Mouse (Mus musculus): ENCODE results near the gene Spsb1. TPM values are rescaled to one million over a fixed set of nuclear protein-coding genes. Genes with fewer than 3 reads are reported as not detected.

The Spsb1 gene
- total RNA-seq, 4 experiments from 2014 or later = 3.6 to 10.5 (median 4.7) TPM

DNA sequence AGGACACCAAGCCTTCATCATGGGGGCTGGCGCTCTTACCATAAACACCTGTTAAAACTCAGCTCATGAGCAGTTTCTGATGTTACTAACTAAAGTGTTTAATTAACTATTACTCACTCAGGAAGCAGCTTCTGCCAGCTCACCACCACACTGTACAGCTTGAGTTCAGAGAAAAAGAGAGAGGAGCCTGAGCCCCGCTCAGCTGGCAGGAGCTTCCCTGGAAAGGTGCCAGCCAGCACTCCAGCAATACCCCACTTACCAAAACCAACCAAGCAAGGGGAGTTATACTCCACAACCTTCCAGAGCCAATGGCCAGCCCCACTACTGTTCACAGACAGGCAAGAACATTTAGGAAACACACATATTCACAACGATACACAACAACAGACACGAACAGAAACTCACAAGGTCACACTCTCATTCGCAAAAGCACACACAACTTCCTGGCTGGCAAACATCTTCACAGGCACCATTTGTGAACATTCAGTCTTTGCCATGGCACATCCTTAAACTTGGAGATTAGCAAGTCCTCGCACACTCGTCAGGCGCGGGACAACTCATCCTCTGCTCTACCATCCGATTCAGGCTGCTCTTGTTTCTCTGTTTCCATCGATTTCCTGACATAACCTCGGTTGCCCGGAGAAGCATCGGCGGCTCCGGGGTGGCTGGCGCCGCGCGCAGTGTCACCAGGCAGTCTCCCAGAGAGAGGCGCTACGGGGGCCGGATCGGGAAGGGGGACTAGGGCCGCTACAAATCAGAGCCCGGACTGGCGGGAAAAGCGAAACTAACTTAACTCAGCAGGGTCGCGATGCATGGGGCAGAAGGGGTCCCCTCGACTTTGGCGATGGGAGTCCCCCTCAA lies 992 bp downstream of the Spsb1 start:
- DNase-seq (ENCODE audit: low spot score in 2 of 2) = peak in 1 of 2 experiments; percentile 41

DNA sequence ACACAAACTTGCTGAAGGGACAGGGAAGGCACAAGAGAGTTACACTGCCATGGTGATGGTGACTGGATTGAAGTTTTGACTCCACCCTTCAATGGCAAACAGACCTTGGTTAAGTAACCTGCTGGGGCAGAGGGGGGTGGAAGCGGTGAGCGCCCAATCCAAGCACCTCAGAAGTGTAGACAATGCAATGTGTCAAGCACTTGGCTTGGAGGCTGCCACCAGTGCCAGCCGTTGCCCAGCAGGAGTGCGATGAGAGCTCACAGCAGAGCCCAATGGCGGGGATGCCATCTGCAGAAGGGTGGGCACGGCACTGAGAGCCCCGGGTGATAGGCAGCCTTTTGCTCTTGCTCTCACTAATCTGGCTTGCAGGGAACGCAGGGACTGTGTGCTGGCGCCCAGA lies 2.6 kb downstream of the Spsb1 start:
- DNase-seq (ENCODE audit: low spot score in 2 of 2) = no peak

DNA sequence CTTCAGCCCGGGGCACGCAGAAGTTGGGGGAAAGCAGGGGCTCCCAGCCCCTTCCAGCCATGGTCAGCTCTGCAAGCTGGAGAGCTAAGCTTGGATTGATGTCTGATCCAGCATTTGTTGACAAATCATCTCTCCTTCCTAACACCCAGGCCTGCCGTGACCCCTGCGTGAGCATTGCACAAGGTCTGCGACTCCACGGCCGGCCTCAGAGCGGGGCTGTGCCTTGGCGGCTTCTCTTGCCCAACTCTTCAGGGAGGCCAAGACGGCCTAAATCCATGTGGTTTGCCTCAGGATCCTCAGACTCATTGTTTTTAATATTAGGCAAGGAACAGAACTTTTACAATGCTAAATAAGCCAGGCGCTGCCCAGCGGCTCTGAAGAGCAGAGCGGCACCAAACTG lies 3.6 kb downstream of the Spsb1 start:
- DNase-seq (ENCODE audit: low spot score in 2 of 2) = peak in 1 of 2 experiments; percentile 37

DNA sequence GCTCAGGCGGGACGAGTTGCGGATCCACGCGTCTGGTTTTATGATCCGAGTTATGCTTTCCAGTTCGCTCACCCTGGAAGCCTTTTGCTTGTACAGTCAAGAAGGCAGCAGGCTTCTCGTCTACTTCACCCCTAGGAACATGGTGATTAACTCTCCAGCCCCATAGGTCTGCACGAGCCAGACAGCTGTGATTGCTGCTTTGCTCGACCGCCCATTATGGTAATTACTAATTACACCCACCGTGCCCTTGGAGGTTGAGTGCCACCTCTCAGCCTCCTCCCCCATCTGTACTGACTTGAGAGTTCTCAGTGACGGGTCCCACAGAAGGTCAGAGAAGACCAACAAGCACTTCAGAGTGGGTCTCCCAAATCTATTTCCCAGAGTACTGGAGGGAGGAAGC lies 5.2 kb downstream of the Spsb1 start:
- DNase-seq (ENCODE audit: low spot score in 2 of 2) = no peak

DNA sequence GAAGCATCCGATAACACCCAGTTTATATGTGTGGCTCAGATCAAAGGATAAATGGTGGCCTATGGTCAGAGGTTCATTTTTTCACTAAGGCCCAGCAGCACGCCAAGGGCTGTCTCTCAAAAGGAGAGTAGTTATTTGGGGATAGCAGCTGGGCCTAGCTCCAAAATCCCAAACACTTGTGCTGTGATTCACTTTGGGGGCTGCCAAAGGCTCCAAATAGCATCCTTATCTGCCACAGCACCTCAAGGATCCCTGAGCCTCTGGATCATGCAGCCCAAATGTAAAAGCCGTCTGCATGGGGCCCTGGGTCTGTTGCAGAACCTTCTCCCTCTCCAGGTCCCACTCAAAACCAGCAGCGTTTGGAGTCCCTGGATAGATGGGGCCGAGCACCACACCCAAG lies 6.7 kb downstream of the Spsb1 start:
- DNase-seq (ENCODE audit: low spot score in 2 of 2) = no peak

DNA sequence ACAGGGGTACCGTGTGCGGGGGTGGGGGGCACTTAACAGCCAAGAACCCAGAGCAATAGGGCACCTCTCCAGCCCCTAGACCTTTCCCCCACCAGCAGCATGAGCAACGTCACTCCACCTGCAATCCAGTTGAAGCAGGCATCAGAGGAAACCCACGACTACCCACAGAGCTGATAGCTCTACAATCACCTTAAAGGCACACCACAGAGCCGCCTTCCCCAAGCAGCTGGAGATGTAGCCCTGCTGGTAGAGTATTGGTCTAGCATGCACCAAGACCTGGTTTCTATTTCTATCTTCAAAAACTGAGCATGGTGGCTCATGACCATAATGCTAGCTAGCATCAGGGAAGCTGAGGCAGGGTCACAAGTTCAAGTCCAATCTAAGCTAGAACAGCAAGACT lies 7.4 kb downstream of the Spsb1 start:
- DNase-seq (ENCODE audit: low spot score in 2 of 2) = no peak

DNA sequence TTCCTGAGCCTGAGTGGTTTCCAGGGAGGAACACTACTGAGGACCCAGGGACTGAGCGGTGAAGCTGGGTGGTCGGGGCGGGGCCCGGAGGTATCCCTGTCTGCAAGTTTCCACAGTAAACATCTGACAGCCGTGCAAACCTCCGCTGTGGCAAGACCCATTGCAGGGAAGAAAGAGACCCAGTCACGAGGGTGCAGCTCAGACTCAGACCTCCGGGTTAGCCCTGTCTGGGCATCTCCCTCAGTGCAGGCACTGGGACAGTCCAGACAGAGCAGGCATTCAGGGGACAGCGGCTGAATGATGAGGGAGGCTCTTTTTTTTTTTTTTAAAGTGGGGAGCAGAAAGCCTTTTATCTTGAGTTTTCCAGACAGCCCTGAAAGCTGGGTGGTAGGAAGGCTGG lies 9.6 kb downstream of the Spsb1 start:
- no peak for DNase-seq (ENCODE audit: low spot score in 2 of 2)

DNA sequence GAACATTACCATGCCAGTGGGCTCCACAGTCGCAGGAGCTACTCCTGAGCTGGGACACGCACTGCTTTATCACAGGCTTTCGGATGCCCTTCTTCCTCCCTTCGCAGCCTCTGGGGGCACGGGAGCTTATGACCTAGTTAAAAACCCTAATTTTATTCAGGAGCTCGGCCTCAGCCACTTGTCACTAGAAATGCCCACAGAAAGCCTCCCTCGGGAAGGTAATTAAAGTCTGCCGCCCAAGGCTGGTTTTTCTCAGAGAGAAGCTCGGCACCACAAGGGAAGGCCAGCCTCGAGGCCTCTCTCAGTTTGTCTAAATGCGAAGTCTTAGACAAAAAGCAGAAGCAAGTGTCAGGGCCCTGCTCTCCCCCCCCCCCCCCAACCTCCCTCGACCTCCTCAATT lies 10.6 kb downstream of the Spsb1 start:
- DNase-seq (ENCODE audit: low spot score in 2 of 2) = no peak

DNA sequence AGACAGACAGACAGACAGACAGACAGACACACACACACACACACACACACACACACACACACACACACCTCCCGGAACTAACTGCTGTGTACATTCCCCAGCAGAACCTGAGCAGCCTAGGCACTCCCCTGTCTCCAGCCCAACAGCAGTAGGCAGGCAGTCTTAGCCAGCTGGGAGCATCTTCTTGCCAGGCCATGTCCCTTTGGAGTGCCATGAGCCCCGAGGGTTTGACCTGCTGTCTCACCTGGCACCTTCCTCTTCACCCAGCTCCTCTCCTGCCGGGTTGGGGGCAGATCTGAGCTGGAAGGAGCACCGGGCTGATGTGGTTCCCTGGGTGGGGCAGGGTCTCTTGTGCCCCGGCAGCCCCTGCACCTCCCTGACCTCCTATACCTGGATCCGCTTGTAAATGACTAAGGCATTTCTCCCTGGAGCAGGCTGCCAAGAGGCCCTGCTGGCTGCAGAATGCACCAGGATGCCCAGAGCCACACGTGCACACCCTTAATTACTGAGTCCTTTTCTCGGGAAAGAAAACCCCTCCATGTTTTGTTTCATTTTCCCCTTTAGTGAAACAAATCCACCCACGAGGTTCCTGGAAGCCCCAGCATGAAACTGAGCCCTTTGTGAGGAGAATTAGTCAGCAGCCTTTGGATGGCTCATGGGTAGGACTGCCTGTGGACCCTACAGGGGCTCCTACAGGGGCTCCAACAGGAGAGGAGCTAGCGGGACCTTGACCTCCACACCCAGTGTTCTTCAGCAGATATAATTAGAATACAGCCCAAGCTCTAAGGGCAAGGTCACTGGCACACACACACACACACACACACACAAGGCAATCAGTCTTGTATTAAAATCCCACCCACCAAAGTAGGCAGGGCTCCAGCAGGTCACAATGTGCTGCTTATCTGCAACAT lies 11.8 kb downstream of the Spsb1 start:
- DNase-seq (ENCODE audit: low spot score in 2 of 2) = no peak

DNA sequence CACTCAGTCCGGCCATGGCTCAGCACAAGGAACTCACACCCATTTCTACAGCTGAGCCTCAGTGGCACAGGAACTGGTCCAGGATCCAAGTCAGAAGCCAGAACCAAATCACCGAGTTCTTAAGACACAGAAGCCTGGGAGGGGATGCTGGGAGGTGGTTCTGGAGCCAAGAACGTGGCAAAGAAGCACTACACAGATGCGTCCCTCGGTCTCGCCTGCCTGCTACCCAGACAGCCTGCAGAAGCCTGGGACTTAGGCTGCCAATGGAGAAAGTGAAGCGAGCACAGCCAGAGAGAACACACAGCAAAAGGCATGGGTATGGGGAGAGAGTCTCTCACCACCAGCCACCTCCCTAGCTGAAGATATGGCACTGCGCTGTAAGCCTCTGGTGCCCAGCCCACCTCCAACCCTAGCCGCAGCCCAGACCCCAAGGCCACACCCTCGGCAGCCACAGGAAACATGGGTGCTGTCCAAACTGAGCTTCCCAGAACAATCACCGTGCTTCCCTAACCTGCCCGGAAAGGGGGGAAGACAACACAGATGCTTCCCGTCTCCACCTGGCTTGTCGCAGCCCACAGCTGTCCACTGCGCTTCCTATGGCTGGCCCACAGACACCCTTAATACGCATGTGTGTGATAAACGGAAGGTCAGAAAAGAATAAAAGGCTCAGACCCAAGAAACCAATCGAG lies 13.6 kb downstream of the Spsb1 start:
- DNase-seq (ENCODE audit: low spot score in 2 of 2) = no peak

DNA sequence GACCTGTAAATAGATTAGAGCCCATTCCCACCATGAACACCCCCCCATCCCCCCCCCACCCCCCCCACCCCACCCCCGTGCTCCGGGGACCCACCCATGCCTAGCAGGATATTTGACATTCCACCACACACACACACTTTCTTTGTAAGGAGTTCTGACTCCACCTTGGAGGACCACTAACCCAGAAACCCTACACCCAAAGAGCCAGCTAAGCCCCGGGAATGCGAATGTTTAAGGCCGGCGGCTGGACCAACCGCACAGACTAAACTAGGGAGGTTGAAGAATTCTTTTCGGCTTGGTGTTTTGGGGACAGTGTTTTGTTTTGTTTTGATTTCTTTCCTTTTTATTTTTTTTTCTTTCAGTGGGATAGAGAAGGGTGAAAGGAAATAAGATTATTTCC lies 16.1 kb downstream of the Spsb1 start:
- DNase-seq (ENCODE audit: low spot score in 2 of 2) = no peak

DNA sequence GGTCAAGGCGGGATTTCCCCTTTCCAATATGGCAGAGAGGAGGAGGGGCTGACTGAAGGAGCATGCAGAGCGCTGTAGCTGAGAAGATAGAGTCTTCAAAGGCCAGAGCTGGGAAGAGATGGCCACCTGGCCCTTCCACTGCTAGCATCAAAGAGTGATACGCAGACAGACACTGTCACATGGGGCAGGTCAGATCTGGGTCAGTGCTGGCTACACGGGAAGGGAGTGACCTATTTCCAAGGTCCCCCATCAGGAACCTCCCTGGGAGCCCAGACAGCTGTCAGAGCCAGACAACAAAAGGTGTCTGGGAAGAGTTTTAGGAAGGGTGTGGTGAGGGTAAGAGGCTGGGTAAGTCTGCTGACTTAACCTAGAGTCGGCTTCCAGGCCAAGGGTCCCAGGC lies 17.9 kb downstream of the Spsb1 start:
- no peak for DNase-seq (ENCODE audit: low spot score in 2 of 2)

DNA sequence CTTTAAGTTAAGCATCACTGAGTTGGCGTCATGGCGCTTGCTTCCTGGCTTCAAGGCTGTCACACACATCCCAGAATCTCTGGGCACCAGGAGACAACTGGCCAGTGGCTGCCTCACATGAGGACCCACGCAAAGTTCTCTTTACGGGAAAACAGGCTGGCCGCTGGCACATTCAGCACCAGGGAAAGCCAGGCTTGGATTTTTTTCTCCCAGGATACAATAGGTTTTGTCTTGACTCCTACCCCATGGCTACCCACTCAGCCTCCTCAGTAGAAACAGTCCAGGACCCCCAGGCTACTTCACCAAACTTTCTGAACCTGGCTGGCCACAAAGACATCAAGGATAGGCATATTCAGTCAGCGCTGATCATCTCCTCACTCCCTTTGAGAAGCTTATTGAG lies 19.4 kb downstream of the Spsb1 start:
- DNase-seq (ENCODE audit: low spot score in 2 of 2) = no peak

DNA sequence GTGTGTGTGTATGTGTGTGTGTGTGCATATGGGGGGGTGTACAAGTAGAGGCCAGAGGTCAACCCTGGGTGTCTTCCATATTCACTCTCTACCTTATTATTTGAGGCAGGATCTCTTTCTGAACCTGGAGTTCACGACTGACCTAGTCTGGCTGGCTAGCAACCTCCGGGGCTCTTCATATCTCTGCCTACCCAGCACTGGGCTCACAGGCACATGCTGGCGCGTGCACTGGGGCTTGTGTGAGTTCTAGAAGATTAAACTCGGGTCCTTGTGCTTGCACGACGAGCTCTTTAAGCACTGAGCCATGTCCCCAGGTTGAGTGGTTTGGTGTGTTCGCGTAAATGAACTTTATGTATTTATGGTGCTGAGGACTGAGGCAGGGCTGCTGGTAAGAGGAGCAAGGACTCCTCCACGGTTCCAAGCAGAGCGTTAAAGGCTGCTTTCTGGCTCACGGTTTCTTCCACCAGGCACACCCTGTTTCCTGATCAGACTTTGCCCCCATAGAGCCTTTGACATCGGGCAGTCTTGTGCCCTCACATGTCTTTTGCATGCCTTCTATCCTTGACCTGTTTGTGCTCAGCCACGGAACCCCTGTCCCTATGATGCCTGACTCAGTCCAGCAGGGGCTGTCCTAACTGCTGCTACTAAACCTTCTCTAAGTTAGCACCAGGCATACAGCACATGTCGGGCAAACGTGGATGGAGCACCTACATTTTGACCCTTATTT lies 21.2 kb downstream of the Spsb1 start:
- DNase-seq (ENCODE audit: low spot score in 2 of 2) = no peak

DNA sequence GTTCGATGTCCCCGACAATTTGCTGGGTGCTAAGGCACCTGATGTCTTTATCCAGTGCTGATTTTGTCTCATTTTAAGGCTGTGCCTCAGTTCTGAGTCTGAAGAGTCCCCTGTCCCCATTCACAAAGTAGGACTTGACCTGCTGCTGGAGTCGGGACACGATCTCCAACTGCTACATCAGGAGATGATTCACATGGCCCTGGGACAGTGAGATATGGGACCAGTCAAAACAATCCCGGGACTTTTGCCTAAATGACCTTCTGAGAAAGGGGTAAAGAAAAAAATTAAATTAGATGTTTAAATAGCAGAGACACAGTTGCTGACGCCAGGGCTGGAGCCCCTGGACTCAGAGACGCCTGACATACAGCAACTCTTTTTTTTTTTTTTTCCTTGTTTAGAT lies 21.8 kb downstream of the Spsb1 start:
- no peak for DNase-seq (ENCODE audit: low spot score in 2 of 2)

DNA sequence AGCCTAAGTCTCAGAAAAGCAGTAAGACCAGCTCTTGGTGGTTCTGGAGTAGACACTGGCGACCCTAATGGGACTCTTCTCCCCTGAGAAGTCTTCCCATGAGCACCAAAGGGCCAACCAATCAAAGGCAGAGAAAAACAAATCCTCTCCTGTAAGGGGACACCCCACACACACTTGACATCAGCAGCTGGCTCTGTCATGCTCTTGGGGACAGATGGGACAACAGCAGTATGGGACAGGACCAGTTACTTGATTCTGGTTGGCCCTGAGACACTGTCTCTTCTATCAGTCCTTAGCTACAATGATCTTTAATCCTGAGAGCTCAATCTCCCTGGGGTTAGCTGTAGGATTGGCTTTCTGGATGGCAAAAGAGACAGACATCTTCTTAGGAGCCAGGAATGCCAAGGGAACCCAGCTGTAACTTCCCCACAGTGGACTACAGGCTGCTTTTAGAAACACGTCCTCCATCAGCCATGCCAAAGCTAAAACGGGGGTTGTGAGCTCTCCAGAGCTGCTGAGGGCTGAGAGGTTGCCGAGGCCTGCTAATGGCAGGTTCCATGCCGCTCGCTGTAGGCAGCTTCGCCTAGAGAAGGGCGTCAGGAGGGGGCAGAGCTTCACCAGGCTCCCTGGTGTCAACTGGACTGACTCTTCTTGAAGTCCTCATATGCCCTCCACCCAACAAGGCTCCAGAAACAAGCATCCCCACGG lies 22.6 kb downstream of the Spsb1 start:
- DNase-seq (ENCODE audit: low spot score in 2 of 2) = peak in 1 of 2 experiments; percentile 30

DNA sequence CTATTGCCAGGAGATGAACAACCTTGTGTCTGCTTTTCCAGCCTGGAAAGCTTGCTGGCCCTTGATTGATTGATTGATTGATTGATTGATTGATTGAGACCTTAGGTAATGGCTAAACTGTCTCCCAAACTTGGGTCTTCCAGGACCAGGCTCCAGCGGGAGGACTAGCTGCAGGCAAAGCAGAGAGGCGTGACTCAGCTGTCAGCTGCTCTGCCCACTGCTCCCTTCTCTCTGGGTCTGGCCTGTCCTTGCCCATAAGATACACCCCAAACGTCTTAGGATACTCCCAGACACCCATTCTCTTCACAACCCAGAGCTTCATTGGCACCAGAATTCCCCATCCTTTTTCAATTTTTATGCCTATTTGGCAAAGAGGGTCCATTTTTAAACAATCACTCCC lies 24.1 kb downstream of the Spsb1 start:
- DNase-seq (ENCODE audit: low spot score in 2 of 2) = no peak

DNA sequence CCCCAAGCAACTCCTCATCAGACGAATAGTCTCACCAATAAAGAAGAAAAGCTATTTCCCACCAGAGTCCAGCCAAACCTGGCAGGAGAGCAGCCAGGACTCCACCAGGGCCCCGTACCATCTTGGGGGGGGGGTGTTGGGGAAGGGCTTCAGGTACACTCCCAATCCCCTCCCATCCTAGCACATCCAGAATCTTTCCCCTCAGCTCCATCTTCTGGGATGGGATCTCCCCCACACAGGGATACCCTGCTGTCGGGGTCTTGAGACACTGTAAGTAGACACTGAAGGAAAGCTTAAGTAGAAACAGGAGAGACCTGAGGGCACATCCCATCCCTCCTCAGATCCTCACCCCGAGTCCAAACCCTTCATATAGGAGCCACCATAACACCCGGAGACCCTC lies 31.8 kb downstream of the Spsb1 start:
- DNase-seq (ENCODE audit: low spot score in 2 of 2) = no peak

DNA sequence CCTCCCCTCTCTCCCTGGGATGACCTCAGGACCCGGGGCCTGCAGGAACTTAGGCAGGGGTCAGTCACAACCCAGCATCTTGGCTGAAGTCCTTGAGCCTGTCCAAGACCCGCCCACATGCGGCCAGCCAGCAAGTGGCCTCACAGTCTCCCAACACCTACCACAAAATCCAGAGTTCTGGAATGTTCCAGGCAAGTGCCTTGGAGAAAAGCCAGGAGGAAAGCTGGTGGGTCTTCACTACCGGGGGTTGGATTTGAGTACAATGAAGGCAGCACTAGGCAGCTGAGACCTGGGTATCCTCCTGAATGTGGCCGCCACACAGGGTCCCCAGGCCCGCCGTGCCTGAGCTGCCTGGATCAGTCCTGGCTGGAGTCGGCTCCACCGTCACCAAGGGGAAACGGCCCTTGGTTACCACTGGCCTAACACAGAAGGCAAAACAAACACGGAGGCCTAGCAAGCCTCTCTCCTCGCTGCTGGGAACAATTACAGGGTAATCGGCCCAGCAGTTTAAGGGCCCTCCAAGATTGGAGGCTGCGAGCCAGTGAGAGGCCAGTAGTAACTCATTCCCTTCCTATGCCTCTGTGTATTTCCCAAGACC lies 32.6 kb downstream of the Spsb1 start:
- DNase-seq (ENCODE audit: low spot score in 2 of 2) = peak; percentile 57 to 71

DNA sequence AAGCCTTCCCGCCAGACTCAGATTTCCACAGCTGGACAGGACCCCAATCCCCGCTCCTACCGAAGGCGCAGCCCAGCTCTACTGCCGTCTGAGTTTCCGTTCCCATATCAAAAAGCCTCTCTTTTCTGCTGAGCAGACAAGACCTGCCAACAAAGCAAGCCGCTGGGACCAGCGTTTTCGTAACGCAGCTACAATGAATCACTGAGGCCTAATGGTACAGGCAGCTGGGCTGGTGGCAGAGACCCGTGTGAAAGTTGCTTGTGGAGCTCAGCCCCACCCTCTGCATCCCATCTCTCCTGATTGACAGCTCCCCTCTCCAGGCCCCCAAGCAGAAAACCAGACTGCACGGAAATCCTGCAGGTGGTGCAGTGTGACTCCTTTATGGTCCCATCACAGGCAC lies 34.0 kb downstream of the Spsb1 start:
- peak in 1 of 2 experiments; percentile 29 for DNase-seq (ENCODE audit: low spot score in 2 of 2)
